25 mouse cellular contexts compared by ENCODE assay signal in genomic region chrX:123043516-123043915, GRCm38 (mm10). TPM values are rescaled to one million over a fixed set of nuclear protein-coding genes. Genes with fewer than 3 reads are reported as not detected.
"Had no signal": no experiment of that assay in that cellular context is flagged by ENCODE, and none has a peak within 500 bp of the region (broad histone marks: within the 10 kb centered on the region; RNA-seq: fewer than 3 reads in every experiment).

No protein-coding gene starts in this region.

- H3K9ac ChIP-seq: limb, embryonic 15.5 days; liver, embryonic 12.5 days; lung, embryonic 14.5 days; neural tube, embryonic 12.5 days; stomach, embryonic 15.5 days had no signal

- H3K27me3 ChIP-seq: limb, embryonic 15.5 days; liver, embryonic 12.5 days; neural tube, embryonic 12.5 days; stomach, embryonic 15.5 days had no signal

- DNase-seq: kidney, postnatal 10 days; layer of hippocampus, adult 9-11 months; layer of hippocampus, postnatal 36 days; lung, embryonic 14.5 days; lung, postnatal 10 days; lung, postnatal 4 days; midbrain, embryonic 14.5 days; right cerebral cortex, postnatal 4 days; spleen, adult 18-20 months; thymus, postnatal 4 days had no signal

- H3K27ac ChIP-seq: limb, embryonic 15.5 days; liver, embryonic 12.5 days; midbrain, embryonic 10.5 days; neural tube, embryonic 12.5 days; stomach, embryonic 15.5 days had no signal

- H3K4me2 ChIP-seq: limb, embryonic 15.5 days; liver, embryonic 12.5 days; lung, embryonic 14.5 days; neural tube, embryonic 12.5 days; stomach, embryonic 15.5 days had no signal

- ATAC-seq: liver, embryonic 12.5 days had no signal

- H3K4me1 ChIP-seq: limb, embryonic 15.5 days; liver, embryonic 12.5 days; midbrain, embryonic 10.5 days; neural tube, embryonic 12.5 days; stomach, embryonic 15.5 days had no signal

- H3K4me3 ChIP-seq: limb, embryonic 15.5 days; liver, embryonic 12.5 days; midbrain, embryonic 10.5 days; myocyte; neural tube, embryonic 12.5 days; stomach, embryonic 15.5 days had no signal

- H3K9me3 ChIP-seq: limb, embryonic 15.5 days; liver, embryonic 12.5 days; midbrain, embryonic 10.5 days; neural tube, embryonic 12.5 days; stomach, embryonic 15.5 days had no signal

- H3K36me3 ChIP-seq: limb, embryonic 15.5 days; liver, embryonic 12.5 days; midbrain, embryonic 10.5 days; neural tube, embryonic 12.5 days; stomach, embryonic 15.5 days had no signal

RNA-seq across cellular contexts. Expression of gene Gm17521, which starts 14.0 kb away (rescaled TPM):
- total RNA-seq: layer of hippocampus, postnatal 36 days; left cerebral cortex, adult 8-10 months; left cerebral cortex, postnatal 25 days; megakaryocyte, adult 5-6 weeks; neutrophil, adult 5-6 weeks had no signal
- polyA plus RNA-seq: kidney, embryonic 14.5 days; large intestine, adult 2 months; limb, embryonic 11.5 days; limb, embryonic 15.5 days; liver, embryonic 12.5 days; liver, embryonic 16.5 days; lung, embryonic 14.5 days; midbrain, embryonic 10.5 days; midbrain, embryonic 14.5 days; myocyte; neural tube, embryonic 12.5 days; stomach, embryonic 15.5 days; thymus, postnatal 0 days had no signal
